Mouse (Mus musculus): ENCODE data around the gene Gm14569. TPM values are rescaled to one million over a fixed set of nuclear protein-coding genes. Genes with fewer than 3 reads are reported as not detected.

The Gm14569 gene
- polyA plus RNA-seq, 1 experiment: not detected

GRCm38 (mm10) chrX:36474103-36474751 lies 17.4 kb downstream of the Gm14569 start:
- Histone ChIP-seq H3K27ac (ENCODE audit: insufficient read depth, low read depth, low read length) (no peak overlapping the region), H3K4me3 (ENCODE audit: insufficient read depth, low read length) (no peak overlapping the region), H3K4me1 (ENCODE audit: control insufficient read depth, insufficient read depth, low read length) (no peaks in the 10 kb centered on the region)
- TF ChIP-seq CTCF (IDR thresholded peaks at IDR 0.05; ENCODE audit: low read depth, low read length) (no peak), POLR2A (IDR thresholded peaks at IDR 0.05; ENCODE audit: borderline replicate concordance, low read depth, low read length) (no peak)

DNA sequence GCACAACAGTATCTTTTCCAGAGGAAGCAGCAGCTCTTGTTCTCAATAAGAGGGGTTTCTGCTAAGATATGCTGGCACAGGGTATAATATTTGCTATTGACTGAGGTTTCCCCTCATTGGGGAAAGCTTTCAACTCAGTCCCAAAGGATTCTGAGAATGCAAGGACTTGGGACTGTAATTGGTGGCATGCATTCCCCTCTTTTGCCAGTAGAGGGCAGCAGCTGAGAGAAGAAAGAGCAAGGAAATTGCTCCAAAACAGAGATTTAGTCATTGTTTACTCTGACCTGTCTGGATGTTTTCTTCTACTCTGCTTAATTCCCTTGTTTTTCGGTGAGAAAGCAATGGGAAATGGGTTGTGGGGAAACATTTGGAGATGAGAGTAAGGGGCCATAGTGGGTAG lies 35.6 kb downstream of the Gm14569 start:
- Histone ChIP-seq H3K4me3 (ENCODE audit: insufficient read depth, low read length) (no peak overlapping the region), H3K27ac (ENCODE audit: insufficient read depth, low read depth, low read length) (no peak overlapping the region), H3K4me1 (ENCODE audit: control insufficient read depth, insufficient read depth, low read length) (no peaks in the 10 kb centered on the region)
- TF ChIP-seq CTCF (IDR thresholded peaks at IDR 0.05; ENCODE audit: low read depth, low read length): no peak
- no peak for TF ChIP-seq POLR2A (IDR thresholded peaks at IDR 0.05; ENCODE audit: borderline replicate concordance, low read depth, low read length)

GRCm38 (mm10) chrX:36437932-36438331 lies 53.7 kb downstream of the Gm14569 start:
- H3K4me3 ChIP-seq (ENCODE audit: insufficient read depth, low read length): no peak overlapping the region
- H3K27ac ChIP-seq (ENCODE audit: insufficient read depth, low read depth, low read length): no peak overlapping the region
- no peaks in the 10 kb centered on the region for H3K4me1 ChIP-seq (ENCODE audit: control insufficient read depth, insufficient read depth, low read length)
- TF ChIP-seq POLR2A (IDR thresholded peaks at IDR 0.05; ENCODE audit: borderline replicate concordance, low read depth, low read length) (no peak), CTCF (IDR thresholded peaks at IDR 0.05; ENCODE audit: low read depth, low read length) (no peak)

DNA sequence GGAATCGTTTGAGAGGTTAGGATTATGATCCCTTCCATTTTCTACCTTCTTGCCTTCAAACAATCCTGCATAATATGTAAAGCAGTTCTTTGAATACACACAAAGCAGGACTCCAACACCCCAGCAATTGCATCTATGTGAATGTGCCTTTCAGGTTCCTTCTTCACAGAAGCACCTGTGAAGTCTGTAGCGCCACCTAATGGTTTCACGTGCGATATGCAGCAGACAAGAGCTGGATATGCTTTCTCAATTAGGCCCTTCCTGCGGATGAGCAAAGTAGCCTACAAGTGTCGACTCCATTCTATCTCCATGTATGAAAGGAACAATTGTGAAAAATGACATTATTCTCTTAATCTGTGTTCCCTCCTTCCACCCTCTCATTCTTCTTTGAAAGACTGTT lies 56.6 kb downstream of the Gm14569 start:
- no peaks in the 10 kb centered on the region for H3K4me1 ChIP-seq (ENCODE audit: control insufficient read depth, insufficient read depth, low read length)
- TF ChIP-seq CTCF (IDR thresholded peaks at IDR 0.05; ENCODE audit: low read depth, low read length) (no peak), POLR2A (IDR thresholded peaks at IDR 0.05; ENCODE audit: borderline replicate concordance, low read depth, low read length) (no peak)
- H3K27ac ChIP-seq (ENCODE audit: insufficient read depth, low read depth, low read length): no peak overlapping the region
- no peak overlapping the region for H3K4me3 ChIP-seq (ENCODE audit: insufficient read depth, low read length)

- no peak for TF ChIP-seq POLR2A (IDR thresholded peaks at IDR 0.05; ENCODE audit: borderline replicate concordance, low read depth, low read length)
- no peak for TF ChIP-seq CTCF (IDR thresholded peaks at IDR 0.05; ENCODE audit: low read depth, low read length)
- H3K4me1 ChIP-seq (ENCODE audit: control insufficient read depth, insufficient read depth, low read length): no peaks in the 10 kb centered on the region
- no peak overlapping the region for H3K4me3 ChIP-seq (ENCODE audit: insufficient read depth, low read length)
- no peak overlapping the region for H3K27ac ChIP-seq (ENCODE audit: insufficient read depth, low read depth, low read length)
Measured at GRCm38 (mm10) chrX:36419153-36419552, 72.5 kb downstream of the Gm14569 start.

- H3K4me1 ChIP-seq (ENCODE audit: control insufficient read depth, insufficient read depth, low read length): no peaks in the 10 kb centered on the region
- no peak overlapping the region for H3K27ac ChIP-seq (ENCODE audit: insufficient read depth, low read depth, low read length)
- TF ChIP-seq POLR2A (IDR thresholded peaks at IDR 0.05; ENCODE audit: borderline replicate concordance, low read depth, low read length) (no peak), CTCF (IDR thresholded peaks at IDR 0.05; ENCODE audit: low read depth, low read length) (no peak)
- H3K4me3 ChIP-seq (ENCODE audit: insufficient read depth, low read length): no peak overlapping the region
Measured at GRCm38 (mm10) chrX:36402316-36402715, 89.3 kb downstream of the Gm14569 start.

DNA sequence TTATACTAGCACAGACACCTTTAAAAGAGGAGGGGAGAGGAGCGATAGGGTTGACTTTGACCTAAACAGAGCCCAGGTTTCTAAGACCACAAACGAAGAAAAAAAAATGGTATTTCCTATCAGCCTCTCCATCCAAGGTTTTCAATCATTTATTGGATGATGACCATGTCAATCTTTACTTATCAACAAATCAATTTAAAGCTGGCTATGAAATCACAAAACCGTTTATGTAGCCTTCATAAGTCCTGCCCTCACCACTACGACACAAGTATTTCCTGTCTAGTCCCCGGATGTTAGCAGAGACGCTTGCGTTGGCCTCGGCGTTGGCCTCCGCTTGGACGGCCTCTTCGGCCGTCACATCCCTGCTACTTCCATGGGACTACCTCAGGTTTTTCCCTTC lies 90.7 kb downstream of the Gm14569 start, which contains the start of gene Gm6268:
Gene Gm6268, plus strand, starts transcription at position 301 of the 400 bp plus-strand sequence.
- TF ChIP-seq CTCF (IDR thresholded peaks at IDR 0.05; ENCODE audit: low read depth, low read length) (no peak), POLR2A (IDR thresholded peaks at IDR 0.05; ENCODE audit: borderline replicate concordance, low read depth, low read length) (no peak)
- no peak within 1 kb of the TSS for H3K4me3 ChIP-seq (ENCODE audit: insufficient read depth, low read length)
- H3K27ac ChIP-seq (ENCODE audit: insufficient read depth, low read depth, low read length): no peak within 1 kb of the TSS
- H3K4me1 ChIP-seq (ENCODE audit: control insufficient read depth, insufficient read depth, low read length): no peaks in the 10 kb centered on the region

GRCm38 (mm10) chrX:36393279-36393678 lies 98.4 kb downstream of the Gm14569 start:
- TF ChIP-seq CTCF (IDR thresholded peaks at IDR 0.05; ENCODE audit: low read depth, low read length) (no peak), POLR2A (IDR thresholded peaks at IDR 0.05; ENCODE audit: borderline replicate concordance, low read depth, low read length) (no peak)
- no peak overlapping the region for H3K4me3 ChIP-seq (ENCODE audit: insufficient read depth, low read length)
- peaks cover 14% of the 10 kb centered on the region for H3K4me1 ChIP-seq (ENCODE audit: control insufficient read depth, insufficient read depth, low read length)
- H3K27ac ChIP-seq (ENCODE audit: insufficient read depth, low read depth, low read length): no peak overlapping the region

DNA sequence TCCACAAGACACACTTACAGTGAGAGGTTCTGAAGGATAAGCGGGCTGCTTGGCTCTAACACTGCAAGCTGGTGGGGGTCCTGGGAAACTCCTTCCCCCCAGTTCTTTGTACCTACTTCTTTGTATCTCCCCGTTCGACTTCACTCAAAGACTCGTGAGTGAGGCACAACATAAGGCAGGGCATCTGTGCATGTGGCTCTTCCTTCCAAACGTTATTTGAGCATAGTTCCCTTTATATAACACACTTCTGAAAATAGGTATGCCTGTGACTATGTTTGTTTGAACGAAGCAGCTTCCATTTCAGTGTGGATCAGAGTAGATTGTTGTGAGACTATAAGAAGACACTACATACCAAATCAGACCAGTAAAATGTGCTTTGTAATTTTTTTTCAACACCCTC lies 99.0 kb downstream of the Gm14569 start:
- TF ChIP-seq POLR2A (IDR thresholded peaks at IDR 0.05; ENCODE audit: borderline replicate concordance, low read depth, low read length): no peak
- no peak for TF ChIP-seq CTCF (IDR thresholded peaks at IDR 0.05; ENCODE audit: low read depth, low read length)
- Histone ChIP-seq H3K4me3 (ENCODE audit: insufficient read depth, low read length) (no peak overlapping the region), H3K27ac (ENCODE audit: insufficient read depth, low read depth, low read length) (no peak overlapping the region), H3K4me1 (ENCODE audit: control insufficient read depth, insufficient read depth, low read length) (peaks cover 14% of the 10 kb centered on the region)

DNA sequence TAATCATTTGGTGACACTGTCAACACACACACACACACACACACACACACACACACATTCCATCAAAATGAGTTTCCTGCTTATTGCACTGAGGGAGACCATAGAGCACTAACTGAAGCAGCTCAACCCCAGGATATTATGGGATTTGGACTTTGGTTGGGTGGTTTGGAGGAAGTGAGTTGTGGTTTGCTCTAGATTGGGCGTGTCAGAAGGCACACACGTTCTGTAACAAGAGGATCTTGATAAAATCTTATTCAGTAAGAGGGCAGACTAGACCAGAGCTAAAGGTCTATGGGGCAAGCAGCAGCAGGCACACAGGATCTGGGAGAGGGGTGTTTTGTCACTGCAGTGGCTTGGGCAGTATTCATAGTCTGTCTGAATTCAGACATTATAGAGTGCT lies 101.1 kb downstream of the Gm14569 start:
- H3K27ac ChIP-seq (ENCODE audit: insufficient read depth, low read depth, low read length): no peak overlapping the region
- H3K4me1 ChIP-seq (ENCODE audit: control insufficient read depth, insufficient read depth, low read length): peaks cover 17% of the 10 kb centered on the region
- H3K4me3 ChIP-seq (ENCODE audit: insufficient read depth, low read length): no peak overlapping the region
- TF ChIP-seq CTCF (IDR thresholded peaks at IDR 0.05; ENCODE audit: low read depth, low read length) (no peak), POLR2A (IDR thresholded peaks at IDR 0.05; ENCODE audit: borderline replicate concordance, low read depth, low read length) (no peak)
